Mouse (Mus musculus) c-Kit-negative CD71-positive TER-119-positive erythroid progenitor cells, embryonic 14.5 days (primary cell): Measurements from ENCODE around the gene Slbp.
A peak's percentile ranks its signal among the peaks of the same experiment; 100 is the strongest.

Experiments
- DNase-seq: peaks from one replicate; pipeline ENCODE4 v3.0.0-alpha.2; 2013; ENCODE audit warnings: low read depth, low spot score

Slbp gene

GRCm38 (mm10) chr5:33681611-33682388 lies 29.4 kb upstream of the Slbp start:
- DNase-seq: no peak

GRCm38 (mm10) chr5:33681044-33681443 lies 28.7 kb upstream of the Slbp start:
- no peak for DNase-seq

- DNase-seq: no peak
Observed at GRCm38 (mm10) chr5:33678244-33678643, 25.9 kb upstream of the Slbp start.

GRCm38 (mm10) chr5:33675964-33676363 lies 23.6 kb upstream of the Slbp start:
- DNase-seq: no peak

GRCm38 (mm10) chr5:33674439-33674838 lies 22.1 kb upstream of the Slbp start:
- no peak for DNase-seq

GRCm38 (mm10) chr5:33671659-33672058 lies 19.3 kb upstream of the Slbp start:
- DNase-seq: no peak

- DNase-seq: no peak
Observed at GRCm38 (mm10) chr5:33668223-33668622, 15.8 kb upstream of the Slbp start.

GRCm38 (mm10) chr5:33658664-33659050 lies 6.3 kb upstream of the Slbp start:
- DNase-seq: no peak

GRCm38 (mm10) chr5:33657787-33658663 lies 5.7 kb upstream of the Slbp start, which contains the start of the genes Tacc3 and Tmem129:
Tacc3 (plus strand) TSS chr5:33658128.
Tmem129 (minus strand) TSS chr5:33658416.
- DNase-seq: peak; percentile 92

GRCm38 (mm10) chr5:33657251-33657786 lies 4.9 kb upstream of the Slbp start:
- peak; percentile 72 for DNase-seq

- DNase-seq: no peak
Observed at GRCm38 (mm10) chr5:33656739-33657138, 4.4 kb upstream of the Slbp start.

- no peak for DNase-seq
Observed at GRCm38 (mm10) chr5:33655251-33655840, 3.0 kb upstream of the Slbp start.

- DNase-seq: no peak
Observed at GRCm38 (mm10) chr5:33654424-33654823, 2.0 kb upstream of the Slbp start.

- DNase-seq: no peak
Observed at GRCm38 (mm10) chr5:33652783-33653173, 404 bp upstream of the Slbp start.

- no peak for DNase-seq
Observed at GRCm38 (mm10) chr5:33651541-33651920, 843 bp downstream of the Slbp start.

GRCm38 (mm10) chr5:33651017-33651416 lies 1.4 kb downstream of the Slbp start:
- no peak for DNase-seq

GRCm38 (mm10) chr5:33640652-33641051 lies 11.7 kb downstream of the Slbp start:
- no peak for DNase-seq

- DNase-seq: no peak
Observed at GRCm38 (mm10) chr5:33638826-33639225, 13.5 kb downstream of the Slbp start.

- DNase-seq: no peak
Observed at GRCm38 (mm10) chr5:33637606-33638350, 14.6 kb downstream of the Slbp start.

GRCm38 (mm10) chr5:33635361-33635760 lies 17.0 kb downstream of the Slbp start:
- no peak for DNase-seq

- DNase-seq: no peak
Observed at GRCm38 (mm10) chr5:33632526-33632925, 19.8 kb downstream of the Slbp start.
